Mouse (Mus musculus): ENCODE measurements around the gene Gm1113.
A peak's percentile ranks its signal among the peaks of the same experiment; 100 is the strongest.

DNA sequence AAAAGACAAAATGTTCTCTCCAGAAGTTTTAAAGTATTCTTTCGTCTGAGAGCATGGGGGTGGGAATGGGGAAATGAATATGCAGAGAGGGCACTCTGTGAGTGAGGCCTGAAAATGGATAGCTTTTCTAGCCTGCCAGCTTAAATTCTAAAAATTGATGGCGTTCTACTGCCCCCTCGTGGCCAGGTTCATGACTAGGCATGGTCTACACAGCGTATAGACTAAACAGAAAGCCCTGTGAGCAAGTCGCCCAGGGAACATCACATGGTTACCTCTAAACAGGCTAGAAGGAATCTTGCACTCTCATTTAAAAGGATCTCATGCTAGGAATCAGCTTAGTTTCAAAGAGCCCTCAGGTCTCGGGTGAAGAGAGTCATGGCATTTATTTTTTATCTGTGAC, 23.4 kb upstream of the Gm1113 start:
- TF ChIP-seq CTCF (IDR thresholded peaks at IDR 0.05) (peak; percentile 80), EP300 (IDR thresholded peaks at IDR 0.05) (no peak)

Measured in lung, postnatal 0 days (tissue).